Mouse (Mus musculus) kidney, adult 2 months (tissue): ENCODE measurements at regions not wholly inside any gene's neighbourhood (a gene's known extent, or its start where the extent isn't known, plus 50 kb on each side); places are given as distances from the start of the nearest gene placed in this dataset.

ENCODE experiments used
- DNase-seq: peaks from one replicate; pipeline ENCODE4 v3.0.0; 2021
- H3K27ac ChIP-seq: fragments of 200-500 bp; 2 replicates; pipeline ENCODE4 v1.5.1; 2012; ENCODE audit warnings: low read depth, low read length, control low read depth, inconsistent platforms; ENCODE audit not compliant: insufficient read depth
- H3K27me3 ChIP-seq: fragments of 200-500 bp; replicated peaks from 2 replicates; pipeline ENCODE4 v1.6.1; 2012; ENCODE audit warnings: mild to moderate bottlenecking, moderate library complexity, low read length, inconsistent platforms; ENCODE audit not compliant: control insufficient read depth, insufficient read depth
- H3K36me3 ChIP-seq: fragments of 200-500 bp; 2 replicates; pipeline ENCODE4 v1.6.1; 2012; ENCODE audit warnings: mild to moderate bottlenecking, moderate library complexity, low read length, inconsistent platforms; ENCODE audit not compliant: control insufficient read depth, insufficient read depth
- H3K4me1 ChIP-seq: fragments of 200-500 bp; 2 replicates; pipeline ENCODE4 v1.6.1; 2011; ENCODE audit warnings: low read length; ENCODE audit not compliant: control insufficient read depth, insufficient read depth
- H3K4me3 ChIP-seq: fragments of 200-500 bp; 2 replicates; pipeline ENCODE4 v1.5.1; 2011; ENCODE audit warnings: mild to moderate bottlenecking, low read depth, low read length, control low read depth; ENCODE audit not compliant: insufficient read depth
- CTCF ChIP-seq: fragments of 200-500 bp; conservative IDR thresholded peaks from 2 replicates; pipeline ENCODE4 v1.5.1; 2011; ENCODE audit warnings: low read depth, mild to moderate bottlenecking, control low read depth, low read length, moderate library complexity, mixed read lengths; ENCODE audit not compliant: insufficient read depth, insufficient read length
- POLR2A ChIP-seq: fragments of 200-500 bp; IDR thresholded peaks from one replicate; pipeline ENCODE4 v1.6.1; 2011; ENCODE audit warnings: low read depth, low read length, control low read depth
- WGBS: fragments of 180-500 bp; shearing (Covaris S2); methylation state at CpG from one replicate; pipeline ENCODE4 v1.1.7; 2018; 5-methylcytosine and 5-hydroxymethylcytosine counted together

DNA sequence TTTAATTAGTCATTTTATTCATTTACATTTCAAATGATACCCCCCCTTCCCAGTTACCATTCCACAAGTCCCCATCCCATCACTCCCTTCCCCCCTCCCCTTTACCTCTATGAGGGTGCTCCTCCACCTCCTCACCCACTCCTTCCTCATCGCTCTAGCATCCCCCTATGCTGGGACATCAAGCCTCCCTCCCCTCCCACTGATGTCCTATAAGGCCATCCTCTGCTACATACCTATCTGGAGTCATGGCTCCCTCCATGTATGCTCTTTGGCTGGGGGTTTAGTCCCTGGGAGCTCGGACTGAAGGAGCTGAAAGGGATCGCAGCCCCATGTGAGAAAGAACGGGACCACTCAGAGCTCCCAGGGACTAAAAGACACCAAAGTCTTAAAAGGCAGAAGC lies 176.3 kb downstream of the Pros1 start:
- no peak overlapping the region for H3K4me3 ChIP-seq
- no peak for DNase-seq
- H3K36me3 ChIP-seq, result no peaks in the 10 kb centered on the region
- TF ChIP-seq POLR2A, result no peak
- TF ChIP-seq CTCF, result no peak
- 85% methylated on average over 4 of the region's 4 CpGs for WGBS
- H3K27ac ChIP-seq, result no peak overlapping the region
- H3K4me1 ChIP-seq, result no peaks in the 10 kb centered on the region
- H3K27me3 ChIP-seq, result no peaks in the 10 kb centered on the region

DNA sequence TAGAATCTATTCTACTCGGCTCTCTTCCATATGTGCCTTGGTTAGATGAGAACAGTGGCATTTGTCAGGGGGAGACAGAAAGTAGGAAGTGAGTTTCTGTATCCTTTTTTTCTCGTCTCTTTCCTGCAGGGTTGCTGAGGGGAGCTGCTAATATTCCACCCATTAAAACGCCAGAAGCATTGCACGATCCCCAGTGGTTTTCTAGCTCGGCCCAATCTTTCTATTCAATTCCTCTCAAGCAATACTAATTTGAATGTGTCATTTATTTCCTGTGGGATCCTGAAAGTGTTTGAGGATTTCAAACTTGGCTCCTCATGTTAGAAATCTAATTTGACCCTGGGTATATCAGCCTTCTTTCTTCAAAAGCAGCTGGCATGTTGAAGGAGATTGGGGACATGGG lies 176.9 kb downstream of the Pros1 start:
- TF ChIP-seq CTCF (no peak), POLR2A (no peak)
- Histone ChIP-seq H3K36me3 (no peaks in the 10 kb centered on the region), H3K4me1 (no peaks in the 10 kb centered on the region), H3K27me3 (no peaks in the 10 kb centered on the region), H3K4me3 (no peak overlapping the region), H3K27ac (no peak overlapping the region)
- WGBS, result 69% methylated on average over 5 of the region's 5 CpGs
- DNase-seq, result no peak

DNA sequence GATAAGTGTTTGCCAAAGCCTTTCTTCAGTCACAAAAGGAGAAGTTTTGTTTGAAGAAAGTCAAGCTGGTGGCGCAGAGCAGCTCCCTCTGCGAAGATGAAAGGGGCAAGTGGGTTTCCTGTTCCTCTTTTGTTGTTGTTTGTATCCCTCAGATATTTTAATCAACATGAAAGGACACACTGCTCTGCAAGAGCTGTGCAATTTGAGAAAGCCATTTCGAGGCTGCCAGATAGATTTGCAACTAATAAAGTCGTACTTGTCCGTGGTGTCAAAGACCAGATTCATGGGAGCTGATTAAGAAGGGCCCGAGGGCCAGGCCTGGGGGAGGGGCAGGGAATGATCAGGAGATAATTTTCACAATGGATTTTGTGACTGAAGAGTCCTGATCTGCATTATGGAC lies 177.7 kb downstream of the Pros1 start:
- no peak for DNase-seq
- no peak for TF ChIP-seq CTCF
- TF ChIP-seq POLR2A, result no peak
- Histone ChIP-seq H3K4me1 (no peaks in the 10 kb centered on the region), H3K36me3 (no peaks in the 10 kb centered on the region), H3K27ac (no peak overlapping the region), H3K4me3 (no peak overlapping the region), H3K27me3 (no peaks in the 10 kb centered on the region)
- WGBS, result 25% methylated on average over 6 of the region's 6 CpGs

DNA sequence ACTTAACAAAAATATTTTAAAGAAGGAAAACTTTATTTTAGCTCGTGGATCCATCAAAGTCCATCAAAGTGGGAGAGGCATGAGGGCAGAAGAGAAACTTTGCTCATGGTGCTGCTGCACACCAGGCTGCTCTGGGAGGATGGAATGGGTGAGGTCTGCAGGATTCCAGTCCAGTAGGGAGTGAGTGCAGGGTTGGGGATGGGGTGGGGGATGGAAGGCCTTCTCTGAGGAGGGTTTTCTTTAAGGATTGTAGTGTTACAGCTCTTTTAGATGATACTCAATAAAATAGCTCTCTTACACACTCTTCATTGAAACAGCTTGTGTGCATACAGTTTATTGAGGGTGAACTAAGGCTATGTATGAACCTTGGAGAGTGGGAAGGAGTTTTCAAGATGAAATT lies 195.0 kb downstream of the Pros1 start:
- Histone ChIP-seq H3K27me3 (no peaks in the 10 kb centered on the region), H3K27ac (no peak overlapping the region), H3K4me3 (no peak overlapping the region), H3K4me1 (no peaks in the 10 kb centered on the region), H3K36me3 (no peaks in the 10 kb centered on the region)
- DNase-seq, result no peak
- 86% methylated on average over 1 of the region's 1 CpGs for WGBS
- no peak for TF ChIP-seq POLR2A

DNA sequence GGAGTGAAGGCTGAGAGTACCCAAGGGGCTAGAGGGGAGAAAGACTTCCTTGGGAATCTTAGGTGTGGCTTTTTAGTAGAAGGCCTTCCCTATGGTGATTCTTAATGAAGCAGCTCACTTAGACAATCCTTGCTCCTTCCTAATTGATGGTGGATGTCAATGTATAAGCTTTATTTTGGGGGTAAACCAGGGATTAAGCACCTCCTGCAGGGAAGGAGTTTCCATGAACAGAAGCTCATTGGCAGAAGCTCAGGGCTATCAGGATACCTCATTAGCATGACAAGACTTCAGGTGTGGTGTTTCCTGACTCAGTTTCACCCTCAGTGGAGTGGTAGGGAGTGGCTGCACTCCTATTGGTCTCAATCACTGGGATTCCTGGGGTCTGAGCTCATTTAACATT lies 208.8 kb downstream of the Pros1 start:
- Histone ChIP-seq H3K36me3 (no peaks in the 10 kb centered on the region), H3K27ac (no peak overlapping the region), H3K4me1 (no peaks in the 10 kb centered on the region), H3K4me3 (no peak overlapping the region), H3K27me3 (no peaks in the 10 kb centered on the region)
- no peak for DNase-seq
- TF ChIP-seq CTCF (no peak), POLR2A (no peak)

DNA sequence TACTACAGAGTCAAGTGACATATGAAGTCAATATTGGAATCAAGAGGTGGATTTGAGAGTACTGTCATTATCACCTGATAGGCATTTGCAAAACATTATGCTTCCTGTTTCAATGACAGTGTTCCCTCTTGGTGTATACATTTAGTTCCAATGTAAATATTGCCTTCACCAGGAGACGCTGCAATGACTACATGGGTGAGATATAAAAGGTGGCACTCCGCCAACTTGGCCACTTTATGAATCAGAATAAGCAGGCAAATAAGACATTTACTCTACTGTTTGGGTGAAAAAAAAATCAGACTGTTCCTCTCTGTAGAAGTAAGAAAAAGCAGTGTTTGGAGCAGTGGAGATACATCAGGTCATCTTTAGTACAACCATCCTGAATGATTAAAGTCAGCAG lies 215.9 kb downstream of the Pros1 start:
- Histone ChIP-seq H3K27me3 (no peaks in the 10 kb centered on the region), H3K27ac (no peak overlapping the region), H3K4me3 (no peak overlapping the region), H3K4me1 (no peaks in the 10 kb centered on the region), H3K36me3 (no peaks in the 10 kb centered on the region)
- no peak for TF ChIP-seq POLR2A
- TF ChIP-seq CTCF, result no peak
- DNase-seq, result no peak
- 76% methylated on average over 2 of the region's 2 CpGs for WGBS

DNA sequence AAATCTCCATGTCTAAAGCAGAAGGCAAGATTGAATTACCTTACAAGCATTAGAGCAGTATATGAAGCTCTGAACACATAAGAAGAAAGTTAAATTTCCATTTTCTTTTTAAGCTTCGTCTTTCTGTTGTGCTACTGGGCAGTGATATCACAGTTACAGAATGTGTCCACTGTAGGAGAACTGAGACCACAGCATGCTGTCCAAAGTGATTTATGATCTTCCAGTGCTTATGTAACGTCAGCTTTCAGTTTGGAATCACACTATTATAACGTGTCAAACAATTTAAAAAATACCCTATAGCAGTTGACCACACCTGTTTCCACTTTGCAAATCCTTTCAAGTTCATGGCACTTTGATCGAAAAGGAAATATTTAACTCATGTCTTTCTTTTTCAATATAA lies 221.7 kb downstream of the Pros1 start:
- Histone ChIP-seq H3K36me3 (no peaks in the 10 kb centered on the region), H3K27me3 (no peaks in the 10 kb centered on the region), H3K27ac (no peak overlapping the region), H3K4me1 (no peaks in the 10 kb centered on the region), H3K4me3 (no peak overlapping the region)
- TF ChIP-seq CTCF, result no peak
- TF ChIP-seq POLR2A, result no peak
- 54% methylated on average over 4 of the region's 4 CpGs for WGBS
- DNase-seq, result no peak

DNA sequence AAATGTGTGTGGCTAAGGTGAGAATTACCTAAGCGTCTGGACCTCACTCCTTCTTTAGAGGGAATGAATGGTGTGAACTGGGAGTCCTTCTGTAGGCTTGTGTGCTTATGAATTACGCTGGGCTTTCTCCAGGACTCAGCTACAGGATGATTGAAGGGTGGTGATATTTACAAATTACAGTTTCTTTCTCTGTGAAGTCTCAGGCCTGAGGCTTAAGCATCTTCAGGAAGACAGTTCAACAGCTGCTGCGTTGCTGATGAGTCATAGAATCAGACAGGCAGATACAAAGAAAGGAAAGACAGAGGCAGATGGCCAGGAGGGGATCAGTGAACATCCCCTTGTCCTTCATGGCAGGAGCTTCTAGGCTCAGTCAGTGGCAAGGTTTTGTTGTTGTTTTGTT lies 227.3 kb downstream of the Pros1 start:
- H3K36me3 ChIP-seq, result no peaks in the 10 kb centered on the region

More for the DNA sequence above, 227.3 kb downstream of the Pros1 start:
- no peak overlapping the region for H3K4me3 ChIP-seq
- no peak overlapping the region for H3K27ac ChIP-seq
- no peaks in the 10 kb centered on the region for H3K27me3 ChIP-seq
- TF ChIP-seq POLR2A (no peak), CTCF (no peak)
- no peaks in the 10 kb centered on the region for H3K4me1 ChIP-seq
- DNase-seq, result no peak
- WGBS, result 74% methylated on average over 3 of the region's 3 CpGs
